Mouse (Mus musculus): ENCODE data around the gene Gna12. TPM values are rescaled to one million over a fixed set of nuclear protein-coding genes. Genes with fewer than 3 reads are reported as not detected.
A peak's percentile ranks its signal among the peaks of the same experiment; 100 is the strongest.

The Gna12 gene
- polyA plus RNA-seq, 1 experiment from 2014 or later: 17.2 TPM

- WGBS: 85% methylated on average over 5 of the region's 5 CpGs
- ATAC-seq (ENCODE audit: low FRiP score): no peak
- H3K4me3 ChIP-seq (ENCODE audit: low read depth, low read length): no peak overlapping the region
Observed at GRCm38 (mm10) chr5:140798775-140799174, 31.5 kb downstream of the Gna12 start.

GRCm38 (mm10) chr5:140798158-140798557 lies 32.1 kb downstream of the Gna12 start:
- Histone ChIP-seq H3K27me3 (ENCODE audit: control insufficient read depth, insufficient read depth, low read length) (no peaks in the 10 kb centered on the region), H3K27ac (ENCODE audit: low read depth, low read length) (no peak overlapping the region), H3K4me3 (ENCODE audit: low read depth, low read length) (no peak overlapping the region), H3K4me2 (replicated peaks; ENCODE audit: low read depth, low read length) (no peak overlapping the region), H3K36me3 (ENCODE audit: control insufficient read depth, insufficient read depth, low read length) (no peaks in the 10 kb centered on the region), H3K9me3 (ENCODE audit: control insufficient read depth, low read length) (no peaks in the 10 kb centered on the region), H3K9ac (ENCODE audit: low read depth, low read length) (no peak overlapping the region), H3K4me1 (replicated peaks; ENCODE audit: control insufficient read depth, insufficient read depth, low read length) (no peaks in the 10 kb centered on the region)
- DNase-seq (ENCODE audit: low spot score) (no peak), ATAC-seq (ENCODE audit: low FRiP score) (no peak)
- 83% methylated on average over 7 of the region's 7 CpGs for WGBS

More at GRCm38 (mm10) chr5:140798775-140799174, 31.5 kb downstream of the Gna12 start:
- no peaks in the 10 kb centered on the region for H3K27me3 ChIP-seq (ENCODE audit: control insufficient read depth, insufficient read depth, low read length)
- H3K36me3 ChIP-seq (ENCODE audit: control insufficient read depth, insufficient read depth, low read length): no peaks in the 10 kb centered on the region
- no peaks in the 10 kb centered on the region for H3K9me3 ChIP-seq (ENCODE audit: control insufficient read depth, low read length)
- DNase-seq (ENCODE audit: low spot score): no peak
- no peak overlapping the region for H3K27ac ChIP-seq (ENCODE audit: low read depth, low read length)
- no peak overlapping the region for H3K9ac ChIP-seq (ENCODE audit: low read depth, low read length)
- H3K4me2 ChIP-seq (replicated peaks; ENCODE audit: low read depth, low read length): no peak overlapping the region
- no peaks in the 10 kb centered on the region for H3K4me1 ChIP-seq (replicated peaks; ENCODE audit: control insufficient read depth, insufficient read depth, low read length)

- Histone ChIP-seq H3K36me3 (ENCODE audit: control insufficient read depth, insufficient read depth, low read length) (no peaks in the 10 kb centered on the region), H3K27me3 (ENCODE audit: control insufficient read depth, insufficient read depth, low read length) (no peaks in the 10 kb centered on the region), H3K4me3 (ENCODE audit: low read depth, low read length) (no peak overlapping the region), H3K4me1 (replicated peaks; ENCODE audit: control insufficient read depth, insufficient read depth, low read length) (0 out of 2 replicates have a peak, but pooled peaks cover 2% of the 10 kb centered on the region), H3K9ac (ENCODE audit: low read depth, low read length) (no peak overlapping the region), H3K4me2 (replicated peaks; ENCODE audit: low read depth, low read length) (no peak overlapping the region), H3K9me3 (ENCODE audit: control insufficient read depth, low read length) (no peaks in the 10 kb centered on the region), H3K27ac (ENCODE audit: low read depth, low read length) (no peak overlapping the region)
- 71% methylated on average over 3 of the region's 3 CpGs for WGBS
- ATAC-seq (ENCODE audit: low FRiP score) (no peak), DNase-seq (ENCODE audit: low spot score) (no peak)
Observed at GRCm38 (mm10) chr5:140796051-140796450, 34.2 kb downstream of the Gna12 start.

- Histone ChIP-seq H3K4me2 (replicated peaks; ENCODE audit: low read depth, low read length) (no peak overlapping the region), H3K4me3 (ENCODE audit: low read depth, low read length) (no peak overlapping the region), H3K36me3 (ENCODE audit: control insufficient read depth, insufficient read depth, low read length) (no peaks in the 10 kb centered on the region), H3K9me3 (ENCODE audit: control insufficient read depth, low read length) (no peaks in the 10 kb centered on the region), H3K27ac (ENCODE audit: low read depth, low read length) (no peak overlapping the region), H3K4me1 (replicated peaks; ENCODE audit: control insufficient read depth, insufficient read depth, low read length) (0 out of 2 replicates have a peak, but pooled peaks cover 2% of the 10 kb centered on the region), H3K27me3 (ENCODE audit: control insufficient read depth, insufficient read depth, low read length) (no peaks in the 10 kb centered on the region), H3K9ac (ENCODE audit: low read depth, low read length) (no peak overlapping the region)
- 63% methylated on average over 2 of the region's 2 CpGs for WGBS
- DNase-seq (ENCODE audit: low spot score) (no peak), ATAC-seq (ENCODE audit: low FRiP score) (no peak)
Observed at GRCm38 (mm10) chr5:140795176-140795575, 35.1 kb downstream of the Gna12 start.

- Histone ChIP-seq H3K4me2 (replicated peaks; ENCODE audit: low read depth, low read length) (no peak overlapping the region), H3K9ac (ENCODE audit: low read depth, low read length) (no peak overlapping the region), H3K4me3 (ENCODE audit: low read depth, low read length) (no peak overlapping the region), H3K36me3 (ENCODE audit: control insufficient read depth, insufficient read depth, low read length) (no peaks in the 10 kb centered on the region), H3K27me3 (ENCODE audit: control insufficient read depth, insufficient read depth, low read length) (no peaks in the 10 kb centered on the region), H3K4me1 (replicated peaks; ENCODE audit: control insufficient read depth, insufficient read depth, low read length) (0 out of 2 replicates have a peak, but pooled peaks cover 2% of the 10 kb centered on the region), H3K27ac (ENCODE audit: low read depth, low read length) (no peak overlapping the region), H3K9me3 (ENCODE audit: control insufficient read depth, low read length) (no peaks in the 10 kb centered on the region)
- no peak for DNase-seq (ENCODE audit: low spot score)
- ATAC-seq (ENCODE audit: low FRiP score): no peak
- WGBS: 37% methylated on average over 3 of the region's 3 CpGs
Observed at GRCm38 (mm10) chr5:140794753-140795152, 35.5 kb downstream of the Gna12 start.

GRCm38 (mm10) chr5:140792233-140792632 lies 38.0 kb downstream of the Gna12 start:
- Histone ChIP-seq H3K4me1 (replicated peaks; ENCODE audit: control insufficient read depth, insufficient read depth, low read length) (0 out of 2 replicates have a peak, but pooled peaks cover 2% of the 10 kb centered on the region), H3K27me3 (ENCODE audit: control insufficient read depth, insufficient read depth, low read length) (no peaks in the 10 kb centered on the region), H3K36me3 (ENCODE audit: control insufficient read depth, insufficient read depth, low read length) (no peaks in the 10 kb centered on the region), H3K27ac (ENCODE audit: low read depth, low read length) (peak overlapping the region; percentile 70; the same call in 1 of the 2 replicates), H3K4me2 (replicated peaks; ENCODE audit: low read depth, low read length) (no peak overlapping the region), H3K9ac (ENCODE audit: low read depth, low read length) (peak overlapping the region; percentile 42; the same call in 1 of the 2 replicates), H3K9me3 (ENCODE audit: control insufficient read depth, low read length) (no peaks in the 10 kb centered on the region), H3K4me3 (ENCODE audit: low read depth, low read length) (no peak overlapping the region)
- DNase-seq (ENCODE audit: low spot score): no peak
- ATAC-seq (ENCODE audit: low FRiP score): no peak
- 63% methylated on average over 5 of the region's 5 CpGs for WGBS

- Histone ChIP-seq H3K36me3 (ENCODE audit: control insufficient read depth, insufficient read depth, low read length) (no peaks in the 10 kb centered on the region), H3K27ac (ENCODE audit: low read depth, low read length) (peak overlapping the region; percentile 70), H3K9me3 (ENCODE audit: control insufficient read depth, low read length) (no peaks in the 10 kb centered on the region), H3K4me1 (replicated peaks; ENCODE audit: control insufficient read depth, insufficient read depth, low read length) (0 out of 2 replicates have a peak, but pooled peaks cover 2% of the 10 kb centered on the region), H3K9ac (ENCODE audit: low read depth, low read length) (0 out of 2 replicates have a peak overlapping the region, but pooled peaks have one; percentile 15), H3K27me3 (ENCODE audit: control insufficient read depth, insufficient read depth, low read length) (no peaks in the 10 kb centered on the region), H3K4me3 (ENCODE audit: low read depth, low read length) (no peak overlapping the region), H3K4me2 (replicated peaks; ENCODE audit: low read depth, low read length) (no peak overlapping the region)
- ATAC-seq (ENCODE audit: low FRiP score) (0 out of 2 replicates have a peak, but pooled peaks have one; percentile 14), DNase-seq (ENCODE audit: low spot score) (peak; percentile 38)
- 46% methylated on average over 9 of the region's 9 CpGs for WGBS
Observed at GRCm38 (mm10) chr5:140790937-140791877, 39.0 kb downstream of the Gna12 start.

- DNase-seq (ENCODE audit: low spot score): no peak
Observed at GRCm38 (mm10) chr5:140790392-140790791, 39.8 kb downstream of the Gna12 start.

More at GRCm38 (mm10) chr5:140790392-140790791, 39.8 kb downstream of the Gna12 start:
- Histone ChIP-seq H3K27ac (ENCODE audit: low read depth, low read length) (no peak overlapping the region), H3K4me1 (replicated peaks; ENCODE audit: control insufficient read depth, insufficient read depth, low read length) (0 out of 2 replicates have a peak, but pooled peaks cover 2% of the 10 kb centered on the region), H3K4me3 (ENCODE audit: low read depth, low read length) (no peak overlapping the region), H3K36me3 (ENCODE audit: control insufficient read depth, insufficient read depth, low read length) (no peaks in the 10 kb centered on the region), H3K4me2 (replicated peaks; ENCODE audit: low read depth, low read length) (no peak overlapping the region), H3K9ac (ENCODE audit: low read depth, low read length) (no peak overlapping the region), H3K9me3 (ENCODE audit: control insufficient read depth, low read length) (no peaks in the 10 kb centered on the region), H3K27me3 (ENCODE audit: control insufficient read depth, insufficient read depth, low read length) (no peaks in the 10 kb centered on the region)
- 85% methylated on average over 2 of the region's 2 CpGs for WGBS
- no peak for ATAC-seq (ENCODE audit: low FRiP score)

Data from hindbrain, embryonic 11.5 days (tissue).